Mouse (Mus musculus) macrophage (primary cell): ENCODE measurements around the gene Ptprm. TPM values are rescaled to one million over a fixed set of nuclear protein-coding genes. Genes with fewer than 3 reads are reported as not detected.

Experiments
- H3K27ac ChIP-seq: fragments of 350-480 bp; formaldehyde crosslinking; 2 replicates; pipeline ENCODE4 v1.9.0; 2021
- H3K36me3 ChIP-seq: fragments of 350-480 bp; formaldehyde crosslinking; 2 replicates; pipeline ENCODE4 v1.9.0; 2021; ENCODE audit errors: inconsistent target
- H3K4me3 ChIP-seq: fragments of 350-480 bp; formaldehyde crosslinking; 2 replicates; pipeline ENCODE4 v1.9.0; 2021; ENCODE audit errors: inconsistent target
- H3K79me2 ChIP-seq: fragments of 350-480 bp; formaldehyde crosslinking; 2 replicates; pipeline ENCODE4 v1.9.0; 2021; ENCODE audit errors: inconsistent target
- WGBS: methylation state at CpG from one replicate; pipeline ENCODE4 v1.1.7; 2026; ENCODE audit warnings: inconsistent platforms; ENCODE audit not compliant: missing documents; 5-methylcytosine and 5-hydroxymethylcytosine counted together
- polyA plus RNA-seq: library from polyadenylated mRNA; stranded (reverse); fragments of 250-400 nt; gene quantifications from 3 replicates; pipeline ENCODE4 v1.2.4, GENCODE M21; 2018; ENCODE audit warnings: inconsistent platforms

Gene Ptprm
- polyA plus RNA-seq, 1 experiment from 2014 or later: 2.2 TPM

- no peak overlapping the region for H3K4me3 ChIP-seq
- H3K27ac ChIP-seq: no peak overlapping the region
- H3K36me3 ChIP-seq: no peaks in the 10 kb centered on the region
- 96% methylated on average over 2 of the region's 3 CpGs for WGBS
- H3K79me2 ChIP-seq: no peaks in the 10 kb centered on the region
Measured at GRCm38 (mm10) chr17:67033547-67033946, 320.7 kb downstream of the Ptprm start.

- no peaks in the 10 kb centered on the region for H3K36me3 ChIP-seq
- no peak overlapping the region for H3K27ac ChIP-seq
- no peaks in the 10 kb centered on the region for H3K79me2 ChIP-seq
- 93% methylated on average over 6 of the region's 6 CpGs for WGBS
- H3K4me3 ChIP-seq: no peak overlapping the region
Measured at GRCm38 (mm10) chr17:67032021-67032420, 322.2 kb downstream of the Ptprm start.

- WGBS: 73% methylated on average over 4 of the region's 4 CpGs
- H3K36me3 ChIP-seq: no peaks in the 10 kb centered on the region
- H3K27ac ChIP-seq: no peak overlapping the region
- H3K79me2 ChIP-seq: no peaks in the 10 kb centered on the region
- H3K4me3 ChIP-seq: no peak overlapping the region
Measured at GRCm38 (mm10) chr17:67031341-67031740, 322.9 kb downstream of the Ptprm start.

- Histone ChIP-seq H3K36me3 (no peaks in the 10 kb centered on the region), H3K27ac (no peak overlapping the region), H3K79me2 (no peaks in the 10 kb centered on the region), H3K4me3 (no peak overlapping the region)
- 89% methylated on average over 9 of the region's 9 CpGs for WGBS
Measured at GRCm38 (mm10) chr17:67027274-67027673, 327.0 kb downstream of the Ptprm start.

- WGBS: 98% methylated on average over 6 of the region's 6 CpGs
- no peaks in the 10 kb centered on the region for H3K36me3 ChIP-seq
- H3K79me2 ChIP-seq: no peaks in the 10 kb centered on the region
- H3K27ac ChIP-seq: no peak overlapping the region
- no peak overlapping the region for H3K4me3 ChIP-seq
Measured at GRCm38 (mm10) chr17:67016501-67016900, 337.8 kb downstream of the Ptprm start.

- H3K4me3 ChIP-seq: no peak overlapping the region
- no peaks in the 10 kb centered on the region for H3K79me2 ChIP-seq
- H3K27ac ChIP-seq: no peak overlapping the region
- H3K36me3 ChIP-seq: no peaks in the 10 kb centered on the region
- 78% methylated on average over 6 of the region's 6 CpGs for WGBS
Measured at GRCm38 (mm10) chr17:67013217-67013616, 341.0 kb downstream of the Ptprm start.

- 93% methylated on average over 6 of the region's 6 CpGs for WGBS
- Histone ChIP-seq H3K36me3 (no peaks in the 10 kb centered on the region), H3K4me3 (no peak overlapping the region), H3K27ac (no peak overlapping the region), H3K79me2 (no peaks in the 10 kb centered on the region)
Measured at GRCm38 (mm10) chr17:67011836-67012583, 342.2 kb downstream of the Ptprm start.

- no peak overlapping the region for H3K27ac ChIP-seq
- H3K36me3 ChIP-seq: no peaks in the 10 kb centered on the region
- WGBS: 93% methylated on average over 4 of the region's 4 CpGs
- no peak overlapping the region for H3K4me3 ChIP-seq
- no peaks in the 10 kb centered on the region for H3K79me2 ChIP-seq
Measured at GRCm38 (mm10) chr17:67010136-67010535, 344.1 kb downstream of the Ptprm start.

- no peak overlapping the region for H3K4me3 ChIP-seq
- 91% methylated on average over 9 of the region's 9 CpGs for WGBS
- H3K27ac ChIP-seq: no peak overlapping the region
- H3K36me3 ChIP-seq: no peaks in the 10 kb centered on the region
- no peaks in the 10 kb centered on the region for H3K79me2 ChIP-seq
Measured at GRCm38 (mm10) chr17:67008137-67008536, 346.1 kb downstream of the Ptprm start.

GRCm38 (mm10) chr17:67006740-67007385, 347.4 kb downstream of the Ptprm start:
- Histone ChIP-seq H3K36me3 (no peaks in the 10 kb centered on the region), H3K27ac (no peak overlapping the region), H3K79me2 (no peaks in the 10 kb centered on the region), H3K4me3 (no peak overlapping the region)
- WGBS: 85% methylated on average over 14 of the region's 14 CpGs

- no peak overlapping the region for H3K27ac ChIP-seq
- no peak overlapping the region for H3K4me3 ChIP-seq
- no peaks in the 10 kb centered on the region for H3K36me3 ChIP-seq
- WGBS: 95% methylated on average over 2 of the region's 2 CpGs
- no peaks in the 10 kb centered on the region for H3K79me2 ChIP-seq
Measured at GRCm38 (mm10) chr17:66996882-66997281, 357.4 kb downstream of the Ptprm start.

- no peak overlapping the region for H3K27ac ChIP-seq
- H3K79me2 ChIP-seq: no peaks in the 10 kb centered on the region
- no peak overlapping the region for H3K4me3 ChIP-seq
- 97% methylated on average over 6 of the region's 6 CpGs for WGBS
- H3K36me3 ChIP-seq: no peaks in the 10 kb centered on the region
Measured at GRCm38 (mm10) chr17:66996016-66996415, 358.2 kb downstream of the Ptprm start.

- H3K27ac ChIP-seq: no peak overlapping the region
- WGBS: 87% methylated on average over 4 of the region's 4 CpGs
Measured at GRCm38 (mm10) chr17:66991815-66992214, 362.4 kb downstream of the Ptprm start.

GRCm38 (mm10) chr17:66990761-66991160, 363.5 kb downstream of the Ptprm start:
- Histone ChIP-seq H3K27ac (no peak overlapping the region), H3K36me3 (no peaks in the 10 kb centered on the region), H3K4me3 (no peak overlapping the region), H3K79me2 (no peaks in the 10 kb centered on the region)
- WGBS: 61% methylated on average over 2 of the region's 2 CpGs

More at GRCm38 (mm10) chr17:66991815-66992214, 362.4 kb downstream of the Ptprm start:
- H3K36me3 ChIP-seq: no peaks in the 10 kb centered on the region
- H3K4me3 ChIP-seq: no peak overlapping the region
- H3K79me2 ChIP-seq: no peaks in the 10 kb centered on the region

- H3K4me3 ChIP-seq: no peak overlapping the region
- H3K27ac ChIP-seq: no peak overlapping the region
- WGBS: 100% methylated on average over 1 of the region's 1 CpGs
- H3K36me3 ChIP-seq: no peaks in the 10 kb centered on the region
- no peaks in the 10 kb centered on the region for H3K79me2 ChIP-seq
Measured at GRCm38 (mm10) chr17:66988014-66988413, 366.2 kb downstream of the Ptprm start.
